Mouse (Mus musculus) myocyte (in vitro differentiated cells): ENCODE data around the gene Prr15. TPM values are rescaled to one million over a fixed set of nuclear protein-coding genes. Genes with fewer than 3 reads are reported as not detected.

Experiments
- H3K27me3 ChIP-seq: one replicate; pipeline ENCODE4 v1.6.1; 2011; ENCODE audit not compliant: control insufficient read depth, insufficient read depth, insufficient read length
- H3K36me3 ChIP-seq: one replicate; pipeline ENCODE4 v1.6.1; 2011; ENCODE audit not compliant: control insufficient read depth, insufficient read depth
- H3K4me2 ChIP-seq: one replicate; pipeline ENCODE4 v1.6.1; 2011; ENCODE audit warnings: low read depth, control low read depth
- H3K4me3 ChIP-seq: one replicate; pipeline ENCODE4 v1.5.1; 2011; ENCODE audit warnings: mild to moderate bottlenecking, control low read depth, moderate library complexity
- H3K79me2 ChIP-seq: one replicate; pipeline ENCODE4 v1.6.1; 2011; ENCODE audit not compliant: control insufficient read depth, insufficient read depth
- H3ac ChIP-seq: one replicate; pipeline ENCODE4 v1.6.1; 2011; ENCODE audit not compliant: control insufficient read depth, insufficient read length
- CEBPB ChIP-seq: IDR thresholded peaks from 2 replicates; pipeline ENCODE4 v1.6.1; 2011; ENCODE audit warnings: mild to moderate bottlenecking, moderate library complexity; ENCODE audit not compliant: poor library complexity, insufficient read depth, severe bottlenecking
- E2F4 ChIP-seq: IDR thresholded peaks from one replicate; pipeline ENCODE4 v1.6.1; 2011; ENCODE audit warnings: mild to moderate bottlenecking, control low read depth, moderate library complexity; ENCODE audit not compliant: insufficient read depth
- MAX ChIP-seq: IDR thresholded peaks from one replicate; pipeline ENCODE4 v1.6.1; 2011; ENCODE audit warnings: low read depth, mild to moderate bottlenecking, control low read depth
- MYOD1 ChIP-seq, 3 experiments: IDR thresholded peaks; one replicate each; pipeline ENCODE4 v1.6.1; 2011; ENCODE audit warnings: control low read depth in 2 of 3, low read depth in 2 of 3, mild to moderate bottlenecking in 2 of 3, moderate library complexity in 1 of 3; ENCODE audit not compliant: insufficient read length in 2 of 3, control insufficient read depth in 1 of 3
- MYOG ChIP-seq, 3 experiments: IDR thresholded peaks; one replicate each; pipeline ENCODE4 v1.6.1; 2011; ENCODE audit warnings: control low read depth in 2 of 3, low read depth in 2 of 3, mild to moderate bottlenecking in 2 of 3; ENCODE audit not compliant: insufficient read length in 2 of 3, control insufficient read depth in 1 of 3, insufficient read depth in 1 of 3
- POLR2A ChIP-seq: IDR thresholded peaks from one replicate; pipeline ENCODE4 v1.6.1; 2011; ENCODE audit warnings: low read depth, mild to moderate bottlenecking, control low read depth, moderate library complexity; ENCODE audit not compliant: insufficient read length
- POLR2AphosphoS2 ChIP-seq: IDR thresholded peaks from one replicate; pipeline ENCODE4 v1.6.1; 2011; ENCODE audit warnings: low read depth, control low read depth; ENCODE audit not compliant: insufficient read length
- REST ChIP-seq: IDR thresholded peaks from one replicate; pipeline ENCODE4 v1.6.1; 2011; ENCODE audit warnings: mild to moderate bottlenecking, control low read depth, moderate library complexity; ENCODE audit not compliant: insufficient read depth, insufficient read length
- SRF ChIP-seq: IDR thresholded peaks from one replicate; pipeline ENCODE4 v1.6.1; 2011; ENCODE audit warnings: low read depth; ENCODE audit not compliant: control insufficient read depth, insufficient read length
- TCF12 ChIP-seq: IDR thresholded peaks from one replicate; pipeline ENCODE4 v1.6.1; 2011; ENCODE audit warnings: mild to moderate bottlenecking, control low read depth; ENCODE audit not compliant: poor library complexity, insufficient read depth, severe bottlenecking
- TCF3 ChIP-seq: IDR thresholded peaks from one replicate; pipeline ENCODE4 v1.6.1; 2011; ENCODE audit warnings: low read depth, control low read depth; ENCODE audit not compliant: insufficient read length
- USF1 ChIP-seq: IDR thresholded peaks from one replicate; pipeline ENCODE4 v1.6.1; 2011; ENCODE audit warnings: low read depth, mild to moderate bottlenecking, control low read depth, moderate library complexity
- polyA plus RNA-seq: library from polyadenylated mRNA; unstranded; fragments of >200 nt; fragmentation: generic; extraction: Trizol; gene quantifications from one replicate; pipeline ENCODE4 v1.2.1, GENCODE M21; 2012; ENCODE audit warnings: missing spikeins

The Prr15 gene
- polyA plus RNA-seq, 1 experiment = 0.11 TPM

DNA sequence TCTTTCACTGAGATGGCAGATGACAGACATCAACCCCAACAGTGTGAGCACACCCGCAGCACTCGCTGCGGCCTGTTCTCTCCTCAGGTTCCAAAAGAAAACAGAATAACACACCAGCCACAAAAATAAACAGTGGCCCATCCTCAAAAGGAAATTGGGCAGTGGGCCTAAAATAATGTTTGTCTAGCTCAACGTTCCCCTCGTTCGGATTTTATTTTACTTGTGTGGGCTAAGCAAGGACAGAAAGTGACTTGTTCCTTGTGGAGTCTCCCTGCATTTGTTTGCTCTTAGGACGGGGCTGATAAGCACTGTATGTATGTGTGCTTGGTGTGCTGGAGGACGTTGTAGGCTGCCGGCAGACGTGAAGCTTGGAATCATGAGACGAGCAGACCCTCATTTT is 46.2 kb upstream of the Prr15 start:
- TF ChIP-seq SRF = no peak
- TF ChIP-seq E2F4 = no peak
- peak in 1 of 3 experiments; percentile 8 for TF ChIP-seq MYOD1 (IDR thresholded peaks at IDR 0.05; ENCODE audit: control insufficient read depth in 1 of 3, insufficient read length in 2 of 3, low read depth in 2 of 3)
- H3K4me2 ChIP-seq = peak overlapping the region; percentile 70

DNA sequence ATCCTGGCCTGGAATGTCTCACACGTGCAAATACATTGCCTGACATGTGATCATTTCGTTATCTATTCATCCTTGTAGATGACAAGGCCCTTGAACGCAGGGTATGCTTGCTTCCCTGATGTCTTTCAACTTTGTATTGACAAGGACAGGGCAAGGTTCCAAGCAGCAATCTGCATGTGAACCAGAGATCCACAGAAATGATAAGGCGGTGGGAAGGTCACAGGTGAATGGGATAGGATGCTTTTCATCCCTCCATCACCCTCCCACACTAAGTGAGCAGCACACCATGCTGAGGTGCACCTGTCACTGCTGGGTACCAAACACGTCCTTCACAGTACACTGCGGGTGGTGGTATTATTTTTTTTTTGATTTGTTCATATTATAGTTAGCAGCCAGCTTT is 45.4 kb upstream of the Prr15 start:
- Histone ChIP-seq H3K36me3 (no peaks in the 10 kb centered on the region), H3ac (no peak overlapping the region), H3K4me3 (no peak overlapping the region), H3K79me2 (no peaks in the 10 kb centered on the region), H3K27me3 (no peaks in the 10 kb centered on the region), H3K4me2 (no peak overlapping the region)
- no peak for TF ChIP-seq TCF12
- TF ChIP-seq MYOD1 (IDR thresholded peaks at IDR 0.05; ENCODE audit: control insufficient read depth in 1 of 3, insufficient read length in 2 of 3, low read depth in 2 of 3) = peak in 1 of 3 experiments; percentile 36

More for the DNA sequence above, 46.2 kb upstream of the Prr15 start:
- no peak overlapping the region for H3K4me3 ChIP-seq
- no peaks in the 10 kb centered on the region for H3K36me3 ChIP-seq
- no peaks in the 10 kb centered on the region for H3K79me2 ChIP-seq
- H3K27me3 ChIP-seq = no peaks in the 10 kb centered on the region
- no peak overlapping the region for H3ac ChIP-seq

GRCm38 (mm10) chr6:54283299-54283698 is 42.3 kb upstream of the Prr15 start:
- Histone ChIP-seq H3K79me2 (no peaks in the 10 kb centered on the region), H3K4me2 (no peak overlapping the region), H3K27me3 (no peaks in the 10 kb centered on the region), H3K4me3 (no peak overlapping the region), H3ac (no peak overlapping the region), H3K36me3 (no peaks in the 10 kb centered on the region)
- TF ChIP-seq MYOD1 (IDR thresholded peaks at IDR 0.05; ENCODE audit: control insufficient read depth in 1 of 3, insufficient read length in 2 of 3, low read depth in 2 of 3) (no peak), TCF12 (no peak), TCF3 (no peak), USF1 (no peak)

DNA sequence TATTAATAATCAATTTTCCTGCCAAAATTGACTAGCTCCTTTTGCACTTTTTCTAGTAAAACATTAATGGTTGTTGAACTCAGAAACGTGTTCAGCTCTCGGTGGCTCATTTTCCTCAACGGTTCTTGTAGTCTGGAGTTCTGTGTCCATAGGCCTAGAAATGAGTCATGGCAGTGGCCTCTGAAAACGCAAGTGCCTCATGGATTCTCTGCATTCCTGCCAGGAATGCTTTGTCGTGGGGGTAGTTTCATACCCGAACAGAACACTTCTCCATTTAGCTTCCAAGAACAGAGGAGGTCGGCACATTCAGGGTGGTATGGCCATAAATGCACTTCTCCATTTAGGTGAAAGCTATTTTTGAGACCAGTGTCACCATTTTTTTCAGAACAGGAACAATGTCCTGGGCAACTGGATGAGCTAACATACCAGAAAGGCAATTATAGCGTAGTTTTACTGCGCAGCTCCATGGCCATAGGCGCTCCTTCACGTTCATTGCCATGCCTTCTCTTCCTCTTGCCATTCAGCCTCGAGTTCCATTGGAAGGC is 41.4 kb upstream of the Prr15 start:
- Histone ChIP-seq H3K36me3 (no peaks in the 10 kb centered on the region), H3K4me2 (no peak overlapping the region), H3ac (no peak overlapping the region), H3K79me2 (no peaks in the 10 kb centered on the region), H3K27me3 (no peaks in the 10 kb centered on the region), H3K4me3 (no peak overlapping the region)
- TF ChIP-seq SRF (no peak), TCF3 (no peak), USF1 (no peak), TCF12 (no peak), REST (no peak), MYOD1 (IDR thresholded peaks at IDR 0.05; ENCODE audit: control insufficient read depth in 1 of 3, insufficient read length in 2 of 3, low read depth in 2 of 3) (no peak), MYOG (IDR thresholded peaks at IDR 0.05; ENCODE audit: control insufficient read depth in 1 of 3, insufficient read depth in 1 of 3, insufficient read length in 2 of 3, low read depth in 2 of 3) (no peak), POLR2AphosphoS2 (no peak), CEBPB (no peak), POLR2A (no peak), MAX (no peak), E2F4 (no peak)

- TF ChIP-seq SRF (no peak), CEBPB (no peak), MYOD1 (IDR thresholded peaks at IDR 0.05; ENCODE audit: control insufficient read depth in 1 of 3, insufficient read length in 2 of 3, low read depth in 2 of 3) (no peak), USF1 (no peak), TCF12 (no peak), TCF3 (no peak), REST (no peak), POLR2AphosphoS2 (no peak), MYOG (IDR thresholded peaks at IDR 0.05; ENCODE audit: control insufficient read depth in 1 of 3, insufficient read depth in 1 of 3, insufficient read length in 2 of 3, low read depth in 2 of 3) (no peak), E2F4 (no peak), POLR2A (no peak), MAX (no peak)
- Histone ChIP-seq H3K27me3 (no peaks in the 10 kb centered on the region), H3K36me3 (no peaks in the 10 kb centered on the region), H3K79me2 (no peaks in the 10 kb centered on the region), H3K4me2 (no peak overlapping the region), H3ac (no peak overlapping the region), H3K4me3 (no peak overlapping the region)
Measured at GRCm38 (mm10) chr6:54286813-54287212, 38.8 kb upstream of the Prr15 start.
